Mouse (Mus musculus): ENCODE results near the gene En2. TPM values are rescaled to one million over a fixed set of nuclear protein-coding genes. Genes with fewer than 3 reads are reported as not detected.

Gene En2
- polyA plus RNA-seq (2016; fragmentation: Nextera tagmentation; extraction: Ambion mirVana), result not detected in 2 replicates

DNA sequence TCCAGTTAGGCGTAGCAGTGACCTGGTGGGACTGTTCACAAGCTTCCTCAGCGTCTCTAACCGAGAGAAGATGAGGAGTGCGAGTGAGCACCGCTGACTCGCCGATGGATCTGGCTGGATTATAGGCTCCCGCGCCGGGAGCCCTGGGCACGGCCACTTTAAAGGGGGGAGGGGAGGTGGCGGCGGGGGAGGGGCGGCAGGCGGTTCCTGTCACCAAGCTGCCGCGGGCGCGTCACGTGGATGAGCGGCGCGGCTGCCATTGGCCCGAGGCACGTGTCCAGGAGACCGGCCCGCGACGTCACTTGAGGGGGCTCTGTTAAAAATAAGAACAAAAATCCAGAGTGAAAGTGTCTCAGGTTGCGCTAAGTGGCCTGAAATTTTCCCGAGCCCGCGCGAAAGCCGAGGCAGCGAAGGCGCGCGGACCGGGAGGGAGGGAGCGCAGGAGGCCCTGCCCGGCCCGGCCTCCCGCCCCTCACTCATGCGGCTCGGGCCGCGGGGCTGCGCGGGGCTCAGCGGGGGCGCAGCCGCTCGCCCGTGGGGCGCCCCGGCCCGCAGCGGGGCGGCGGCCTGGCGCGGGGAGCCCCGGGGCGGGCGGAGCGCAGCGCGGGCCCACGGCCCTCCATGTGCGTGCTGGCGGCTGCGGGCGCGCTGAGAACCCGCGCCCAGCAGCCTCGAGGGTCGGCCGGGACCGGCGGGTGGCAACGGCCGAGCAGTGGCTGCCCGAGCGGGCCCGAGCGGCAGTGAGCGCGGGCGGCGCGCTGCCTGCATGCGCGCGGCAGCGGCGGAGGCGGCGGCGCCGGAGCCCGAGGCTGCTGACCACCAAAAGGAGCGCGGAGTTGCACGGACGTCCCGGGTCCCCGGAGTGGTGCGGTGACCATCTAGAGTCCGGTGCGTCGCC, at the start of gene En2:
Gene En2 (plus strand): TSS at position 337 of the 898 bp plus-strand sequence.
- Histone ChIP-seq H3K4me1 (peaks cover 10% of the 10 kb centered on the region), H3K4me2 (replicated peaks) (peak within 1 kb of the TSS; percentile 74), H3K36me3 (no peaks in the 10 kb centered on the region), H3K4me3 (peak within 1 kb of the TSS; percentile 36), H3K9ac (0 out of 2 replicates have a peak within 1 kb of the TSS, but pooled peaks have one; percentile 7), H3K9me3 (no peaks in the 10 kb centered on the region), H3K27ac (no peak within 1 kb of the TSS), H3K27me3 (peaks cover 93% of the 10 kb centered on the region)
- under 1% methylated on average over 93 of the region's 113 CpGs for WGBS
- ATAC-seq (ENCODE audit: insufficient number of reproducible peaks, insufficient read depth, low FRiP score, low TSS enrichment), result no peak

DNA sequence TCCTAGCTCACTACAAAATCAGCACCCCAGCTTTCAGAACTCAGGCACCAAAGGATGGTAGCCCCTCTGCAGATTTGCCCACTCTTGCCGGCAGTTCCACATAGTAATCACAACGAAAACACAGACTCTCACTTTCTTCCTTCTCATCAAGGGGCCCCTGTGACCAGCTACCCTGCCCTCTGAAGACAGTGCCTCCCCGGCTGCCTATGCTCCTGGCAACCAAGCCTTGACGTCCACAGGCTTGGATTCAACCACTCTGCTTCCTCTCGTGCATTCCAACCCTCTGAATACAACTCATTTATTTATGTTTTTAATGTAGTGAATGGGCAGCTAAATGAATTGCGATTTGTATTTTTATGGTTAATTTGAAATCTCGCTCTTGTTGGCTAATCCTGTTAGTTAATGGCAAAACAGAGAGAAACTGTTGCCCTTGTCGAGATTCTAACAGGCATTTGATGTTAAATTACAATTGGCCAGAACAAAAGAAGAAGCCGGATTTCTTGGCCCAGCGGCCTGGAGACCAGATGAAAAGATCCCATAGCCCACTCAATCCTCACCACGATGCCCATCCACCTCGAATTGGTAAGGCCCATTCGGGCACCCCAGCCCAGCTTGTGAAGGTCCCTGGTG, 48.1 kb upstream of the En2 start:
- H3K9me3 ChIP-seq, result 0 out of 2 replicates have a peak, but pooled peaks cover 5% of the 10 kb centered on the region
- 2% methylated on average over 13 of the region's 13 CpGs for WGBS
- no peak for ATAC-seq (ENCODE audit: insufficient number of reproducible peaks, insufficient read depth, low FRiP score, low TSS enrichment)
- H3K4me1 ChIP-seq, result peaks cover 7% of the 10 kb centered on the region; the same call in 1 of the 2 replicates
- no peak overlapping the region for H3K4me3 ChIP-seq
- H3K27me3 ChIP-seq, result peaks cover 61% of the 10 kb centered on the region
- no peak overlapping the region for H3K27ac ChIP-seq
- no peak overlapping the region for H3K4me2 ChIP-seq (replicated peaks)
- no peak overlapping the region for H3K9ac ChIP-seq
- H3K36me3 ChIP-seq, result no peaks in the 10 kb centered on the region

DNA sequence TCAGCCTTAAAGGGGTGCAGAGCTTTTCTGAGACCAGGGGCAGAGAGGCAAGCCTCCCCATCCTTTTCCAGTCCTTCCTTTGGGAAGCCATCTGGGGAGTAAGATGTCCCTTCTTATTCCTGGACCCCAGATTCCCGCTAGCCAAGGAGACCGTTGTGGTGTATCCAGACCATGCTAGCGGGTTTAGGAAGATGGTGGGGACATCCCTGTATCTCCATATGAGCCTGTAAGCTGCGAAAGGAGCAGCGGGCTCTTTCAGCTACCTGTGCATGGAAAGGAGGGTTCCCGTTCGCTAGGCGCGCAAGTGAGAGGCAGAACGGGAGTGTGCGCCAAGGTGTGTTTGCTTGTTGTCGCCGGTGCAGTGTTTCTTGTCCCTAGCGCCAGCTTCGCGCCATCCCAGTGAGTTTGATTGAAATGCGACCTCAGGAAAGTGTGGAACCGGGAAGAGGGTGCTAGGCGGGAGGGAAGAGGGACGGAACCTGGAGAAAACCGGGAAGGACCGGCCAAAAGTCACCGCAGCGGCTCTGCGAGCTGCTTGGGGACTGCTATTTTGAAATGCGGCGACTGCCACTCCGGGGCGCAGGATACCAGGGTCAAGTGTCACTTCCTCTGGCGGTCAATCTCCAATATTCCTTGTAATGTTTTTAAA, 47.5 kb upstream of the En2 start:
- Histone ChIP-seq H3K9ac (no peak overlapping the region), H3K27ac (no peak overlapping the region), H3K4me2 (replicated peaks) (peak overlapping the region; percentile 42), H3K27me3 (peaks cover 64% of the 10 kb centered on the region), H3K4me3 (peak overlapping the region; percentile 16), H3K9me3 (0 out of 2 replicates have a peak, but pooled peaks cover 5% of the 10 kb centered on the region), H3K36me3 (no peaks in the 10 kb centered on the region), H3K4me1 (peaks cover 7% of the 10 kb centered on the region; the same call in 1 of the 2 replicates)
- ATAC-seq (ENCODE audit: insufficient number of reproducible peaks, insufficient read depth, low FRiP score, low TSS enrichment), result no peak
- under 1% methylated on average over 30 of the region's 30 CpGs for WGBS

DNA sequence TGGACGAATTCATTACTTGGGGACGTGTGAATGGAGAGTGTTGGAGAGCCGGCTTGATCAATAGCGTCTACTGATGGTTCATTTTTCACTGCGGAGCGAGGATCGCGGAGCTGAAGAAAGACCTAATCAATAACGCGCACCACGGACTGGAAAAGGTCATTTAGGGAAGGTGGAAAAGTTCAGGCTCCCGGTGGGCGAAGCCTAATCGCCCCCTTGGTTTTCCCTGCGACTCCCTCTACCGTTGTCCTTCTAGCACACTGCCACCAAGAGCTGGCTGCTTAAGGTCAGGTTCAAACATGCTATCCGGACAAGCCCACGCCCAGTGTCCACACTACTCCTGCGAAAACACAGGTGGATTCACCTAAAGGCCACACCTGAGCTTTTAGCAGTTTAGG, 47.0 kb upstream of the En2 start:
- no peak for ATAC-seq (ENCODE audit: insufficient number of reproducible peaks, insufficient read depth, low FRiP score, low TSS enrichment)
- Histone ChIP-seq H3K27ac (no peak overlapping the region), H3K9me3 (0 out of 2 replicates have a peak, but pooled peaks cover 5% of the 10 kb centered on the region), H3K4me3 (peak overlapping the region; percentile 16), H3K4me1 (peaks cover 7% of the 10 kb centered on the region; the same call in 1 of the 2 replicates), H3K27me3 (peaks cover 69% of the 10 kb centered on the region), H3K9ac (no peak overlapping the region), H3K4me2 (replicated peaks) (peak overlapping the region; percentile 42), H3K36me3 (no peaks in the 10 kb centered on the region)
- 1% methylated on average over 19 of the region's 19 CpGs for WGBS

DNA sequence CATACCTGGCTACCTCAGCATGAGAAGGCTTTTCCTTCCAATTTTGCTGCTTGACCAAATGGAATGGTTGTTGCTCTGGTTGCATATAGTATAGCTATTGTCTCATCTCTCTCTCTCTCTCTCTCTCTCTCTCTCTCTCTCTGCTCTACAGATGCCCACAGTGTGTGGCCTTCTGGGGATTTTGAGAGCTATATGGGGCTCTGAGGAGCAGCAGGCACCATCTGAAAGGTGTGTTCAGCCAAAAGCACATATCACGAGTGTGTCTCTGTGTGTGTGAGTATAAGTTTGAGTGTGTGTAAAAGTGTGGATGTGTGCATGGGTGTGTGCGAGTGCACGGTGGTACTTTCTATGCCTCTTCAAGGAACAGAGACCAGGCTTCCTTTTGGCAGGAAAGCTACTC, 45.9 kb upstream of the En2 start:
- Histone ChIP-seq H3K4me3 (no peak overlapping the region), H3K9me3 (0 out of 2 replicates have a peak, but pooled peaks cover 5% of the 10 kb centered on the region), H3K36me3 (no peaks in the 10 kb centered on the region), H3K9ac (no peak overlapping the region), H3K27me3 (peaks cover 79% of the 10 kb centered on the region), H3K4me1 (peaks cover 9% of the 10 kb centered on the region; the same call in 1 of the 2 replicates), H3K27ac (no peak overlapping the region), H3K4me2 (replicated peaks) (no peak overlapping the region)
- ATAC-seq (ENCODE audit: insufficient number of reproducible peaks, insufficient read depth, low FRiP score, low TSS enrichment), result no peak
- WGBS, result 20% methylated on average over 3 of the region's 3 CpGs

DNA sequence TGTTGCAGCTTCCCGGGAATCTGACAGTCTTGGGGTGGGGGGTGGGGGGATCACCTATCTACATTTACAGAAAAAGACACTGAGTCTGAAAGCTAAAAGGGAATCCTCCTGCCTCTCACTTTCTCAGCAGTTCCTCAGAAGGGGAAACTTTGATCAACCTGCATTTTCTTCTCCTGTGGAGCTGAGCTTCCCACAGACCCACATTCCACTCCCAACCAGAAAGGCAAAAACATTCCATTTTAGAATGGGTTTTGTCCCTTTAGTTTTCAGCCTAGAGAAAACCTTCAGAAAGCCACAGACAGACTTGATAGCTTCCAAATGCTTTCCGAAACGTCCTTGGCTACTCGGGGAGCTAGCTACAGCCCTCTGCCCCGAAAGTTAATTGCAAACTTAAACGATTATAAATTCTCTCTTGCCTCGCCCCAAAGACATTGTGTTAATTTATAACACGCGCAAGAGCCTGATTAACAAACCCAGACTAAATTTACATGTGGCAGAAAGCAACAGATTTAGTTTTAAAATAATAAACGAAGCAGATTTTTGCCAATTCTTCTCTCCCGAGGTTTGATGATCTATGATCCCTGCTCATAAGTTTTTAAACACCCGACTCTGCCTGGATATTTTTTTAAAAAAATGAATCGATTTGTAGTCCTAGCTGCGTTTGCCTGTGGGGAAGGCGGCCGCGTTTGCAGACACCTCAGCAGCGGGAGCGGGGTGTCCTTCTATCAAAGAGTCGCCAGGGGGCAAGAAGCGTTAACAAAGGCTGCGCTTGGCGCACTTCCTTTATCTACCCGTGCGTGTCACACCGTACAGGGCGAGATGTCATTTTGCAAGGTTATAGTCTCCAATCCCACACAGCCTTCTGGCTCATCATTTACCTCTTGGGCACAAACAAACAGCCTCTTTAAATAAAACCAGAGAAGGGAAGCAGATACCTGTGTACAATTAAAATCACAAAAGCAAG, 42.7 kb upstream of the En2 start:
- Histone ChIP-seq H3K4me3 (no peak overlapping the region), H3K36me3 (no peaks in the 10 kb centered on the region), H3K9me3 (no peaks in the 10 kb centered on the region), H3K27me3 (peaks cover 93% of the 10 kb centered on the region), H3K9ac (no peak overlapping the region), H3K4me1 (peaks cover 11% of the 10 kb centered on the region; the same call in 1 of the 2 replicates), H3K27ac (no peak overlapping the region), H3K4me2 (replicated peaks) (0 out of 2 replicates have a peak overlapping the region, but pooled peaks have one; percentile 2)
- ATAC-seq (ENCODE audit: insufficient number of reproducible peaks, insufficient read depth, low FRiP score, low TSS enrichment), result 0 out of 2 replicates have a peak, but pooled peaks have one; percentile 64
- under 1% methylated on average over 27 of the region's 27 CpGs for WGBS

DNA sequence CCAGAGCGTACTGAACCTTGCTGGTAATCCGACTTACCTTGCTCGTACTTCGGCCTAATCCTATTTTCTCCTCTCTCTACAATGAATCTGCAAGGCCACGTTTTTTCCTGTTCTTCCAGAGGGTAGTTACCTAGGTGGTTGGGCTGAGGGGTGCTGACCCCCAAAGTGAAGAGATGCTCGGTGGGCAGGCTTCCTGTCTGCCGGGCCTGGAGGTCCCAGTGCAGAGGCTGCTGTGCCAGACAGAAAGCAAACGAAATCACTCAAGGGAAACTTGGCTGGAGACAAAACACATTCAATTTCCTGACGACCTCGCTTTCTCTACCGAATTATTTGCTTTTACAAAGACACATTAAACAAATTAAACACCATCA, 42.1 kb upstream of the En2 start:
- WGBS, result under 1% methylated on average over 11 of the region's 11 CpGs
- no peaks in the 10 kb centered on the region for H3K9me3 ChIP-seq
- ATAC-seq (ENCODE audit: insufficient number of reproducible peaks, insufficient read depth, low FRiP score, low TSS enrichment), result no peak
- H3K27me3 ChIP-seq, result peaks cover 93% of the 10 kb centered on the region
- H3K4me2 ChIP-seq (replicated peaks), result 0 out of 2 replicates have a peak overlapping the region, but pooled peaks have one; percentile 2
- no peak overlapping the region for H3K9ac ChIP-seq
- H3K27ac ChIP-seq, result no peak overlapping the region
- 0 out of 2 replicates have a peak, but pooled peaks cover 6% of the 10 kb centered on the region for H3K4me1 ChIP-seq
- H3K4me3 ChIP-seq, result no peak overlapping the region
- no peaks in the 10 kb centered on the region for H3K36me3 ChIP-seq

DNA sequence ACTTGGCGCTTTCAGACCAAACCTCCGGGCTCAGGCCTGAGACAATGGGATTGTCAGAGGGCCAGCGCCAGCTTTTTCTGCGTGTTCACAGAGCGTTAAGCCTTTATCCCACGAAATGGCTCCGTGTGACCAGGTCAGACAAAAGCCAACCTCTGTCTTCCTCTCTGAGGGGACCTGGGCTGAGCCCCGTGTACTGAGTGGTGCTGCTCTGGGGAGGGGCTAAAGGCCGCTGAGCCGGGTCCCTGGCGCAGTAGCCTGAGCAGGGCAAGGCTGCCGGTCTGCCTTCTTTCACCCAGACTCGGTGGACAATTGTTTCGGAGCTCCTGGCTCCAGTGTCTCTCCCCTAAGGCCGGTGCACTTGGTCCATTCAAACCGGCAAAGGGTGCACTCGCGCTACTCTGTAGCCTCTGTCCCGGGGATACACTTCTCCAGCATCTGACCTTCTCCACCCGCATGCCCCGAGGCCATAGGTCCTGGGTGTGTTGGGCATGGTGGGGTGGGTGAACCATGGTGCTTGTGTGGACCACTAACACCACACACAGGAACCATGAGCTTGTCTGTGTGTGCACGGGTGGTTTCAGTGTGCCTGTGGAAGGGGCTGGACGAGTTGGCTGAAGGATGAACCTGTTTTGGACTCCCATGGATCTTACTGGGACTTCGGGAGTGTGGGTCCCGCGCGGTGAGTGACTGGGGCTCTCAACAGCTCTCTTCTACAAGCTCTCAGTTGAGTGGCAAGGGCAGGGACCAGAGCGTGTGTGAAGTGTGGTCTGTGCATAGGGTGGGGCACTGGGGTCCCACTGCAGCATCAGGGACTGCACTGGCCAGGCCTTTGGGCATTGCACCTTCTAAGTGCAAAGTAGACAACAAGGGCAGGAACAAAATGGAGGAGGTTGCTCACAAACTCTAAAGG, 40.9 kb upstream of the En2 start:
- Histone ChIP-seq H3K4me3 (no peak overlapping the region), H3K36me3 (no peaks in the 10 kb centered on the region), H3K4me1 (0 out of 2 replicates have a peak, but pooled peaks cover 4% of the 10 kb centered on the region), H3K27me3 (peaks cover 90% of the 10 kb centered on the region), H3K27ac (no peak overlapping the region), H3K9ac (no peak overlapping the region), H3K9me3 (no peaks in the 10 kb centered on the region), H3K4me2 (replicated peaks) (no peak overlapping the region)
- 0 out of 2 replicates have a peak, but pooled peaks have one; percentile 20 for ATAC-seq (ENCODE audit: insufficient number of reproducible peaks, insufficient read depth, low FRiP score, low TSS enrichment)
- 4% methylated on average over 28 of the region's 28 CpGs for WGBS

DNA sequence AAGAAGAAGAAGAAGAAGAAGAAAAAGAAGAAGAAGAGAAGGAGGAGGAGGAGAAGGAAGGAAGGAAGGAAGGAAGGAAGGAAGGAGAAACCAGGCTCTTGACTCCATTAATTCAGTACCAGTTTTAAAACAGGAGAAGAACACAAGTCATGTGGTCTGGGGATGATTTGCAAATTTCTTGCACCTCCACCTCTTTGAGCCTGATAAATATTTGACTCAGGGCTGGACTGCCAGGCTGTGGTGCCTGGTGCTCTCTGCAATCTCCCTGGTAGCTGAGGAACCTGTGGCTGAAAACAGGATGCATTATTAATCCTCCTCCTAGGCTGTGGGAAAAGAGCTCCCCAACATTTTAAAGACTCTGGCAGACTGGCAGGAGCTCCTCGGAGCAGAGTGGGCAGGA, 36.6 kb upstream of the En2 start:
- H3K27ac ChIP-seq, result no peak overlapping the region
- peaks cover 71% of the 10 kb centered on the region for H3K27me3 ChIP-seq
- no peak overlapping the region for H3K4me3 ChIP-seq
- ATAC-seq (ENCODE audit: insufficient number of reproducible peaks, insufficient read depth, low FRiP score, low TSS enrichment), result no peak
- H3K4me2 ChIP-seq (replicated peaks), result no peak overlapping the region
- 0 out of 2 replicates have a peak, but pooled peaks cover 4% of the 10 kb centered on the region for H3K4me1 ChIP-seq
- no peaks in the 10 kb centered on the region for H3K9me3 ChIP-seq
- no peak overlapping the region for H3K9ac ChIP-seq
- WGBS, result 48% methylated on average over 1 of the region's 1 CpGs
- H3K36me3 ChIP-seq, result no peaks in the 10 kb centered on the region

DNA sequence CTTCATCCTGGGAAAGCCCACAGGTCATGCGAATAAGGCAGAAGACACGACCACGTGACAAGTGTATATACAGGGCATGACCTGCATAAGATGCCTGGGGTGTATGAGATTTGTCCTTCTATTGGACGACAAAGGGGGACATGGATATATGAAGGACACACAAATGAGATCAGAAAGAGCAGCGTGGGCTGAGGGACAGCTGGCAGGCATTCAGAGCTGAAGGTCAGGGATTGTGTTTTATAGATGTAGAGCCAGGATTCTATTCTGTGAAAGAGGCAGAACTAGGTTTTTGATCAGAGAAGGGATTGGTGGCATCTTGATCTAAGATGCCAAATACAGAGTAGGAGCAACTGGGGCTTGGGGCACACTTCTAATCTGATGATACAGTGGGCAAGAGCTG, 33.3 kb upstream of the En2 start:
- no peaks in the 10 kb centered on the region for H3K4me1 ChIP-seq
- H3K4me3 ChIP-seq, result no peak overlapping the region
- H3K9me3 ChIP-seq, result no peaks in the 10 kb centered on the region
- 82% methylated on average over 5 of the region's 5 CpGs for WGBS
- H3K27ac ChIP-seq, result no peak overlapping the region
- no peak overlapping the region for H3K9ac ChIP-seq
- no peak for ATAC-seq (ENCODE audit: insufficient number of reproducible peaks, insufficient read depth, low FRiP score, low TSS enrichment)
- H3K36me3 ChIP-seq, result no peaks in the 10 kb centered on the region
- peaks cover 56% of the 10 kb centered on the region for H3K27me3 ChIP-seq
- H3K4me2 ChIP-seq (replicated peaks), result no peak overlapping the region

All from embryonic facial prominence, embryonic 12.5 days (tissue).